Mouse (Mus musculus) kidney, postnatal 0 days (tissue): Measurements from ENCODE around the gene Ubb. TPM values are rescaled to one million over a fixed set of nuclear protein-coding genes. Genes with fewer than 3 reads are reported as not detected.

Experiments used
- ATAC-seq: fragments of 200-750 bp; cut with Nextera tagmentation; replicated peaks from 2 replicates; pipeline ENCODE4 v1.8.0; 2017; ENCODE audit warnings: low read depth, moderate number of reproducible peaks, moderate TSS enrichment, moderate library complexity; ENCODE audit not compliant: low FRiP score
- DNase-seq: peaks from one replicate; pipeline ENCODE4 v3.0.0-alpha.2; 2016; ENCODE audit warnings: low spot score
- H3K27ac ChIP-seq: fragments of 300-500 bp; sonication (generic); 2 replicates; pipeline ENCODE4 v1.5.1; 2014; ENCODE audit warnings: mild to moderate bottlenecking
- H3K27me3 ChIP-seq: fragments of 300-500 bp; sonication (generic); 2 replicates; pipeline ENCODE4 v1.6.1; 2014; ENCODE audit warnings: low read length, mixed read lengths; ENCODE audit not compliant: insufficient read depth
- H3K36me3 ChIP-seq: fragments of 300-500 bp; sonication (generic); 2 replicates; pipeline ENCODE4 v1.6.1; 2014; ENCODE audit warnings: low read length, mixed read lengths; ENCODE audit not compliant: insufficient read depth
- H3K4me1 ChIP-seq: fragments of 300-500 bp; sonication (generic); replicated peaks from 2 replicates; pipeline ENCODE4 v1.6.1; 2014; ENCODE audit warnings: antibody characterized with exemption, low read length, mixed read lengths; ENCODE audit not compliant: insufficient read depth
- H3K4me2 ChIP-seq: fragments of 300-500 bp; sonication (generic); 2 replicates; pipeline ENCODE4 v1.6.1; 2014; ENCODE audit warnings: mild to moderate bottlenecking, low read length, moderate library complexity, mixed read lengths
- H3K4me3 ChIP-seq: fragments of 300-500 bp; sonication (generic); replicated peaks from 2 replicates; pipeline ENCODE4 v1.5.1; 2014; ENCODE audit warnings: low read depth, low read length
- H3K9ac ChIP-seq: fragments of 300-500 bp; sonication (generic); 2 replicates; pipeline ENCODE4 v1.6.1; 2014; ENCODE audit warnings: low read depth, low read length
- H3K9me3 ChIP-seq: fragments of 300-500 bp; sonication (generic); replicated peaks from 2 replicates; pipeline ENCODE4 v1.6.1; 2016; ENCODE audit warnings: low read length, inconsistent platforms, mixed read lengths
- CTCF ChIP-seq: IDR thresholded peaks from 2 replicates; pipeline ENCODE4 v1.5.1; 2016; ENCODE audit warnings: antibody characterized with exemption, low read depth, mild to moderate bottlenecking, moderate library complexity
- WGBS: fragments of 180-500 bp; shearing (Covaris S2); extraction: QIAGEN DNeasy Blood & Tissue Kit; methylation state at CpG from one replicate; pipeline ENCODE4 v1.1.7; 2014; 5-methylcytosine and 5-hydroxymethylcytosine counted together
- polyA plus RNA-seq: library from polyadenylated mRNA; unstranded; fragments of >200 nt; fragmentation: Nextera tagmentation; extraction: Ambion mirVana; gene quantifications from 2 replicates; pipeline ENCODE4 v1.2.1, GENCODE M21; 2015

Ubb gene
- polyA plus RNA-seq, 1 experiment from 2014 or later, result 2,759 TPM

GRCm38 (mm10) chr11:62511444-62512202 is 39.3 kb upstream of the Ubb start:
- Histone ChIP-seq H3K4me2 (no peak overlapping the region), H3K4me3 (no peak overlapping the region), H3K4me1 (no peaks in the 10 kb centered on the region), H3K27ac (no peak overlapping the region), H3K9me3 (no peaks in the 10 kb centered on the region), H3K27me3 (no peaks in the 10 kb centered on the region), H3K36me3 (no peaks in the 10 kb centered on the region), H3K9ac (no peak overlapping the region)
- DNase-seq (no peak), ATAC-seq (no peak)
- 90% methylated on average over 13 of the region's 13 CpGs for WGBS
- TF ChIP-seq CTCF, result no peak

DNA sequence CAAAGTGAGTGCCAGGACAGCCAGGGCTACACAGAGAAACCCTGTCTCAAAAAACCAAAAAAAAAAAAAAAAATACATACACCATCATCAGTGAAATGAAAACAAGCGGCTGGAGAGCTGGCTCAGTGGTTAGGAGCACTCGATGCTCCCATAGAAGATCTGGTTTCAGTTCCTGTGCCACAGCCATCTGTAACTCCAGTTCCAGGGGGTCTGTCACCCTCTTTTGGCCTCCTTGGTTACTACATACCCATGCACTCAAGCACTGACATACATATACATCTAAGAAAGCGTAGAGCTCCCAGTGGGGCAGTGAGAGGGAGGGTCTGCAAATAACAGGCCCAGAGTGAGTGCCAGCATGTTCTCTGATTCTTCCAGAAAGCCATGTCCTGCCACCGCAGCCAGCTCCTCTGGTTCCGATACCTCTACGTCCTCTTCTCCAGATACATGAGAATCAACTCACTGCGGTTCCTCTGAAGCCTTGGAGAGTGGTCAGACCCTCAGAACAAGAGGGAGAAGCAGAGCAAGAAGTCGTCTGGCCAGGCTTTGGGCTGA is 38.4 kb upstream of the Ubb start:
- WGBS, result 84% methylated on average over 8 of the region's 8 CpGs
- Histone ChIP-seq H3K27me3 (no peaks in the 10 kb centered on the region), H3K27ac (no peak overlapping the region), H3K4me3 (no peak overlapping the region), H3K4me1 (no peaks in the 10 kb centered on the region), H3K36me3 (no peaks in the 10 kb centered on the region), H3K9ac (no peak overlapping the region), H3K9me3 (no peaks in the 10 kb centered on the region), H3K4me2 (no peak overlapping the region)
- no peak for TF ChIP-seq CTCF
- ATAC-seq (no peak), DNase-seq (no peak)

- H3K36me3 ChIP-seq, result no peaks in the 10 kb centered on the region
- no peak for TF ChIP-seq CTCF
- H3K27ac ChIP-seq, result no peak overlapping the region
- H3K9ac ChIP-seq, result no peak overlapping the region
- H3K4me2 ChIP-seq, result no peak overlapping the region
- H3K27me3 ChIP-seq, result no peaks in the 10 kb centered on the region
- H3K4me3 ChIP-seq, result no peak overlapping the region
- no peaks in the 10 kb centered on the region for H3K4me1 ChIP-seq
- H3K9me3 ChIP-seq, result no peaks in the 10 kb centered on the region
- ATAC-seq, result no peak
- no peak for DNase-seq
- 75% methylated on average over 6 of the region's 6 CpGs for WGBS
These were observed 37.7 kb upstream of the Ubb start for GRCm38 (mm10) chr11:62513311-62513710.

DNA sequence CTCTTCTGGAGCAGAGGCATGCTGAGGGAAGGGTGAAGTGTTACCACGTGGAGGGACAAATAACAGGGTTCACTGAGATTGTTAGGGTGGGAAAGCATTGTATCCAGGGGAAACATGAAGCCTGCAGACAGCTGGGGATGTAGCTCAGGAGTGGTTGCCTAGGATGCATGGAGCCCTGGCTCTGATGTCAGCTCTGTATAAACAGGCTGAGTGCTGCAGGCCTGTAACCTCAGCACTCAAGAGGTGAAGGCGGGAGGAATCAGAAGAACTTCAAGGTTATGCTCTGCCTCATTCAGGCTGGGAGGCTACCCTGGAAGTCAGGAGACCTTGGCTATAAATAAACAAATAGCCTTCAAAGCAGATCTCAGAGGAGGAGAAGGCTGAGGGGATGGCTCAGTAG is 32.0 kb upstream of the Ubb start:
- ATAC-seq (peak; percentile 84), DNase-seq (peak; percentile 83)
- H3K4me1 ChIP-seq, result no peaks in the 10 kb centered on the region
- WGBS, result 29% methylated on average over 2 of the region's 2 CpGs
- no peak overlapping the region for H3K27ac ChIP-seq
- H3K27me3 ChIP-seq, result no peaks in the 10 kb centered on the region
- TF ChIP-seq CTCF, result no peak
- no peak overlapping the region for H3K9ac ChIP-seq
- no peak overlapping the region for H3K4me3 ChIP-seq
- H3K36me3 ChIP-seq, result no peaks in the 10 kb centered on the region
- no peak overlapping the region for H3K4me2 ChIP-seq
- H3K9me3 ChIP-seq, result no peaks in the 10 kb centered on the region

DNA sequence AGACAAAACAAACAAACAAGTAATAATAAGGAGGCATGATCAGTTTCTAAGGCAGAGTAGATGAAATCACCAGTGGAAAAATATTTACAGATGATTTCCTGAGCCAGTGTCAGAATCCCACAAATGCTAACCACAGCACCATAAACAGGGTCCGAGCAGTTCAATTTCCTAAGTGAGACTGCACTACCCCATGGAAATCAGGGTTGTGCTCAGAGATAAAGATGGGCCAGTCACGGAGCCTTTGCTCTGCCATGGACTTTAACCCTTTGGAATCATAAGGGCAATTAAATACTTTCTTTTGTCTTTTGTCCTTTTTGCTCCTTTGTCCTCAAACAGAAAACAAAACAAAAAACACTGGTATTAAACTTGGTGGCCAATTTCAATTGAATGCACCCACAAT is 28.7 kb upstream of the Ubb start:
- Histone ChIP-seq H3K9me3 (no peaks in the 10 kb centered on the region), H3K27me3 (no peaks in the 10 kb centered on the region), H3K9ac (no peak overlapping the region), H3K36me3 (no peaks in the 10 kb centered on the region), H3K4me1 (no peaks in the 10 kb centered on the region), H3K4me2 (no peak overlapping the region), H3K27ac (no peak overlapping the region), H3K4me3 (no peak overlapping the region)
- DNase-seq, result no peak
- ATAC-seq, result no peak
- TF ChIP-seq CTCF, result no peak
- WGBS, result 69% methylated on average over 2 of the region's 2 CpGs

DNA sequence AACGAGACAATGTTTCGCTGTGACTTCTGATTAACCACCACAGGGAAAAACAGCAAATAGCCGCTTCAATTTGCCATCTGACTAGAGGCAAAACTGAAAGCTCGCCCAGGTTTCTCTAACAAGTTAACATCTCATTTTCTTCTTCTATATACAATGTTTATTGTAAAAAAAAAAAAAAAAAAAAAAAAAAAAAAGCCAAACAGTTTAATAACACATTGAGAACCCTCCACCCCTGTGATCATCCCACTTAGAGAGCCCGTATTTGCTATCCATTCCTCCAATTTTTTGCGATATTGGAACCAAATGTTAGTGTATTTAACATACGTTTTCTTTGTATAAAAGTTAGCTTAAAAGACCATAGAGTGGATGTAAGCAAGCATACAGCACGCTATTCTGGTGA is 13.9 kb upstream of the Ubb start:
- H3K4me2 ChIP-seq, result peak overlapping the region; percentile 97; the same call in 1 of the 2 replicates
- no peak overlapping the region for H3K4me3 ChIP-seq
- no peak for DNase-seq
- H3K9ac ChIP-seq, result no peak overlapping the region
- no peak overlapping the region for H3K27ac ChIP-seq
- no peaks in the 10 kb centered on the region for H3K36me3 ChIP-seq
- no peak for ATAC-seq
- no peaks in the 10 kb centered on the region for H3K4me1 ChIP-seq
- H3K27me3 ChIP-seq, result no peaks in the 10 kb centered on the region
- no peak for TF ChIP-seq CTCF
- no peaks in the 10 kb centered on the region for H3K9me3 ChIP-seq
- WGBS, result 87% methylated on average over 8 of the region's 8 CpGs
